Mouse (Mus musculus) left cerebral cortex, postnatal 25 days (tissue): ENCODE measurements around the gene Fam57a. TPM values are rescaled to one million over a fixed set of nuclear protein-coding genes. Genes with fewer than 3 reads are reported as not detected.

ENCODE experiments used
- DNase-seq, 2 experiments: peaks; one replicate each; pipeline ENCODE4 v3.0.0; 2022; ENCODE audit warnings: low spot score in 2 of 2, mixed read lengths in 1 of 2
- intact Hi-C: fragments of 180-260 bp; cut with DNase I; formaldehyde crosslinking; loops from one replicate; pipeline ENCODE4 v1.15.1; 2025
- total RNA-seq, 2 experiments: library from RNA; stranded (reverse); gene quantifications; 2 replicates each; pipeline ENCODE4 v1.2.3; 2021

Gene Fam57a
- 10 to 100 TPM; 15.1 to 16.6 TPM for total RNA-seq

DNA sequence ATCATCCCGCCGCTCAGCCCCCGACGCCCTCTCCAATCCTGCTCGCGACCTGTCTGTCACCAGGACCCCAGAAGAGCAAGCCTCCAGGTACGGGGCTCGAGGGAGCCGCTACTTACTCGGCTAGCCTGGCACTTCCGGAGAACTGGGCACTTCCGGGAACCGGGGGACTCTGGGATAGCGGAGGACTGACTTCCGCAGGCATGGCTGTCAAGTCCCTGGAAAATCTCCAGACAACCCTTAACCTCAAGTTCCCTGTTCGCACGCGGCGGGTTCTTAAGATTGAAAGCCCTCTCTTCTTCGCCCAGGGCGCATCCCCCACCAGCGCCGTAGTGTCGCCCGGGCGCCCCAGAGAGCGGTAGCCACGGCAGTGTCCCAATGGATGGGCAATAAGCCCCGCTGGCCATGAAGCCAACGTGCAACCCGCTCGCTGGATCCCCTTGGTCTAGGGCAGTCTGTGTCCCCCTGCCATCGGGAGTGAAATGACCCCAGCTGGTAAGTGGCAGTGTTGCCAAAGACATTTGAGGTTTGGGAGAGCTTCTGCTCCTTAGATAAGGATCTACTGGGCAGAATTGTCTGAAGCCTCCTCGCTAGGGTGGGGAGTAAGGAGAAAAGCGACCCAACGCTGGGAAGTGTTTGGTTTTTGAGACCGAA lies at the start of gene Fam57a, which contains the start of gene Vps53:
TSS of gene Fam57a (plus strand) at position 177 of the 651 bp plus-strand sequence.
TSS of gene Vps53 (minus strand) at position 153 of the 651 bp plus-strand sequence.
- intact Hi-C loops: loop anchor here (1.0 to 2.0 kb wide), 2 partner anchors 38 to 63 kb away; partner anchors contain the start of genes Dbil5, Gemin4, Glod4 and Mrm3
- peak; percentile 90 to 93 for DNase-seq

DNA sequence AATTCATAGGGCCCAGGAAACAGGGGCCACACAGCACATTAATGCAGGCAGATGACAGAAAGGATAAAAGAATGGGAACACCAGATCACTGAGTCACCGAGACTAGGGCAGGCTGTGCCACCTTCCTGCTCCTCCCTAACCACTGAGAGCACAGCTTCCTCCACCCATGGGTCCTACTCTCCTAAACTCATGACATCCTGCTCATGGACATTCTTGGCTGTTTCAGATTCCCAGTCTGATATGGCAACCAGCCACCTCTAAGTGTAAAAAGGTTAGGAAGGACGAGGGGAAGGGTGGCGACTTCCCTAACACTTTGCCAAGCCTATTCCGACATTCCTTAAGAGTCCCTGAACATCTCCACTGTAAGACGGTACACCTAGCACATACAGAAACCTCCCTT lies 48.6 kb upstream of the Fam57a start:
- intact Hi-C loops: no loop called here
- DNase-seq: no peak

DNA sequence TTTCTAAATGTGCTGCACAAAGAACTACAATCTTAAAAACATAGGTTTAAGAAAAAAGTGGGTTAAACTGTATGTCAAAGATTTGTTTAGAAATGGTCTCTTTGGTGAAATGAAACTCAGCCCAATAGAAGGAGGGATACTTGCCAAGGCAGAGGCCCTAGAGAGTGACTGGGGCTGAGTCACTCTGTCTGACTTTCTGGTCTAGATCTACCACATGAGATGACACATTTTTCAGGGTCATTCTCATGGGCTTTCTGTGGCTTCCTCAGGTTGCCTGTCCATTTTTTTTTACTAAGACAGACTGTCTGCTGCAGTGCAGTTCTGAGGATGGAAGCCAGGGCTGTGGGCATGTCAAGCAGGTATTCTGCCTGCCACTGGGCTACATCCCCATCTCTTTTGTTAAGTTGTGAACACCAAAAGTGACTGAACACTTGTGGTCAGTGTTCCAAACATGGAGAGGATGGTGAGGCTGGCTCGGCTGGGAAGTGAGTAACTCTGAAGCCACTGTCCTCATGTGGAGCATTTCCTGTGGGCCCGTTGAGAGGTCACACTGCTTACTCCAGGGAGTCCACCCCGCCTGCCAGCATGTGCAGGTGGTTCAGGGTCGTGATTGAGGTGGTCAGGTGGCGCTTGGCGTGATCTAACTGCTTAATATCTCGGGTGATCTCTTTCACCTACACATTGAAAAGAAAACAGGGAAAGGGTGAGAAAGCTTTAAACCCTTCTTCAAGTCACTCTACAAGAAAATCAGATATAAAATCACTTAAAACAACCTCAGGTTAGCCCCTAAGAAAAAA lies 43.6 kb upstream of the Fam57a start:
- intact Hi-C loops: no loop called here
- DNase-seq: no peak

DNA sequence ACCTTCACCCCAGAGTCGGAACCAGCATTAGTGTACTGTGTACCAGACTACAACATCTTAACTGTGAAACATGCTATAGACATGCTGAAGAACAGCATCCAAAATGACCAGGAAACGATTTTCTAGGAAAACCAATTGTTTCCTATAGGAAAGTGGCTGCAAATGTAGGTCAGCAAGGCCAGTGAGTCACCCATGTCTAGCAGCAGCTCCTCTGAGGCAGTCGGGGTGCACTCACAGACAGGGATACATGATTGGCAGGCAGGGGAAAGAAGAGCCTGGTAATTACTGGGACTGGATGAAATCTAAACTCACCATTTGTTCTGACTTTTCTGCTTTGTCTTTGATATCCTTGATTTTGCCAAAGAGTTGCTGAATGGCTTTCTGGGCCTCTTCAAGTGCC lies 41.5 kb upstream of the Fam57a start:
- intact Hi-C loops: no loop called here
- DNase-seq: no peak

DNA sequence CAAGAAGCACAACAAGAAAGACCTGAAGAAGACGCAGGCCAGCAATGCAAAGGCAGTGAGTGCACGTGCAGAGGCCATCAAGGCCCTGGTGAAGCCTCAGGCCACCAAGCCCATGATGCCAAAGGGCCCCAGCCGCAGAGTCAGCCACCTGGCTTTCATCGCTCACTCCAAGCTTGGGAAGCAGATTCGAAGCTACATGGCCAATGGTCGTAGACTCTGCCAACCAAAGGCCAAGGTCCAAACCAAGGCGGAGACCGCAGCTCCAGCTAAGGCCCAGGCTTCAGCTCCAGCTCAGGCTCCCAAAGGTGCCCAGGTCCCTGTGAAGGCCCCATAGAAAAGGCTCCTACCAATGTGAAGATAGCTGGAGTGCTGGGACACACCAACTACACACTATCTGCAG lies 35.1 kb upstream of the Fam57a start:
- intact Hi-C loops: no loop called here
- no peak for DNase-seq

DNA sequence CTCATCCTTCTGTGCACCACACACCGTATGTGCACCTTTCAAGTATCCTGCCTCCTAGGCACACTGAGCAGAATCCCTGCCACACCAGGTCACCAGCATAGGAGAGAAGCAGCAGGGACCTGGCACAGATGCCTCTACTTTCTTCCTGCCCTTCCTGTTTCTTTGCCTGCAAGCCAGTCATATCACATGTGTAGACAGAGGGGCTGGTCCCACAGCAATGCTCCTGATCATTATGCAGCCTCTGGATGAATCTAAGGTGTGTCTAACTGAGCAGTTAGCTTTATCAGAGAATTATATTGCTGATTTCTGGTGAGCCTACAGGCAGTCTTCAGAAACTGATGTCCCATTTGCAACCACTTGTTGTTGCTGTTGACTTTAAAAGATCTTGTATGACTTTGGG lies 34.3 kb upstream of the Fam57a start:
- intact Hi-C loops: no loop called here

DNA sequence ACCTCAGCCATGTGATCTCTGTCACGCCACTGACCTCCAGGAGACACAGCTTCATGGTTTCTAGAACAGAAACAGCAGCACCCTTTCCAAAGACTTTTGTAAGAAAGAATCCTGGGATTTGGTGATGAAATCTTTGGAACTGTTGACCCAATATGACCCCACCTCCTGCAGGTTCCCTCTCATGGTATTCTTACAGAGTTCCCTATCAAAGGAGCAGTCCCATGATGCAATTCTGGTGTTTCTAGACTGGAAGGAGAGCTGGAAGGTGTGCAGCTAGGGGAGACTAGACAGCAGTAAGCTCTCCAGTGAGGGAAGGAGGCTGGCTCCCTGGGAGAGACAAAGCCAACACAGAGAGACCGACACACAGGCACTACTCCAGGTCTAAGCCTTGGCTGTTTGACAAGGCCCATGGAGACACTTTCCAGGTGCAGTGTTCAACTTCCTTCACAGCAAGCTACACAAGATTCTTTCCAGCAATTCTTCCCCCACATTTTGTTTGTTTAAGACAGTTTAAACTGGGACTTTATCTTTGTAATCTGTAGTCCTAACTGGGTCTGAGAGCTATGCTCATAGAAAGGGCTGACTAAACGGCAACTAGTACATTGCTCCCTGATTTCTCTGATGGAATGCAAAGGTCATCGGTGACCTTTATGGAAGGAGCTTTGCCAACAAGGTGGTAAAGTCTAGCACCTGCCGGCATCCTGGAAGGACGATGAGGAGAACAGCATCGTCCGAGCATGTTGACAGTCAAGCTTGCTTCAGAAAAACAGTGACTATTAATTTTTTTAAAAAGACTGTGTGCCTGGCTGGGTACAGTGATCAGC lies 33.1 kb upstream of the Fam57a start:
- DNase-seq: no peak
- intact Hi-C loops: no loop called here

More for the DNA sequence above, 34.3 kb upstream of the Fam57a start:
- DNase-seq: no peak

DNA sequence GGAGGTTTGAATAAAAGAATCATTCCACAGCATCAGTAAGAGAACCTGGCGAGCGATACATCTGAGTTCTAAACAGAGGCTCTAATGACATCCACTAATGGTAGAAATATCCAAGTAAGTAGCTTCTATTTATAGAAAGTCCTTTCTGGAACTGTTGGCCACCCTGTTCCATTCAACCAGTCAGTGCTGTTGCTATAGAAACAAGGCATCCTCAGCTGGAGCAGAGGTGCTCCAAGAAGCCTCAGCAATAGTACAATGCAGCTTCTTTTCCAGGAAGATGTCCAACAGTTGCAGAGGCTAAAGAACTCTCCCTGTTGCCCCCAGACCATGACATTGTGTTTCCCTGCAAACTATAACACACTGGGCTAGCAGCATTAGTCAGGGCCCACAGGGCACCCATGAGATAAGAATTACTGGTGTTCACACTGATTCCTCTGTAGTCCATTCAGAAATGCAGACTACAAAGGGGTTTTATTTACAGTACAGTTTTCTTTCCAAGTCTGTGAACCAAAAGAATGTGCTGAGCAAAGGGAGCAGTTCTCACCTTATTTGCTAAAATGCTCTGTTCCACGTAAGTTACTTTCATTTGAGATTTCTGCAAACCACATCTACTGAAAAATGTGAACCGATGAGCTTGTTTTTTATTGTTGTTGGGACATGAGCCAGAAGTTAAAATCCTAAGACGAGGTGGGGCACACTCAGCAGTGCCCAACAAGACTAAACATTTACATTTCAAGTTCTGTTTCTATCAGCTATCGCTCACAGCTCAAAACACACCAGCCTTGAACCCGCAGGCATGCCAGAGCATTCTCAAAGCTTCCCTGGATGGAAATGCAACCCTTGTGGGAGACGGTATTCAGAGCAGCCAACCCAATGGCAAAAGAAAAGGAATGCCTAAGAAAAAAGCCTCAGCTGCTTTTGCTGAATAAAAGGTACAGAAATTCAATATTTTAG lies 31.1 kb upstream of the Fam57a start:
- peak; percentile 23 to 52 for DNase-seq
- intact Hi-C loops: no loop called here

DNA sequence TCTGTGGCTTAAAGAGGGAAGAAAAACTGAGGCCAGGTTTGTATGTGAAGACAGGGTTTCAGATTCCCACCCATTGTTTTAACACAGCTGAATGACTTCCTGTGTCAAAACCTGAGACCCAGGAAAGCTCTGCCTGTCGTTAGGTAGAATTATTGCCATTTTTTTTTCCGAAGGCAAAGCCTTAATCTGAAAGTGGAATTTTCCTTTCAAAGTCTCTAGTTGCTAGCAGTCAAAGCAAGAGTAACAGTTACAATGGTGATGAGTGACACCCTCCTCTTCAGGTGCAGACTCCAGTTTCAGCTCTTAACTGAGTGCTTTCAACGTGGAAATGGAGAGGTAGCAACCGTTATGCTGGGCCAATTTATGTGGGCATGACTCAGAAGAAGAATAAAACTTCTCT lies 28.5 kb upstream of the Fam57a start:
- intact Hi-C loops: no loop called here

DNA sequence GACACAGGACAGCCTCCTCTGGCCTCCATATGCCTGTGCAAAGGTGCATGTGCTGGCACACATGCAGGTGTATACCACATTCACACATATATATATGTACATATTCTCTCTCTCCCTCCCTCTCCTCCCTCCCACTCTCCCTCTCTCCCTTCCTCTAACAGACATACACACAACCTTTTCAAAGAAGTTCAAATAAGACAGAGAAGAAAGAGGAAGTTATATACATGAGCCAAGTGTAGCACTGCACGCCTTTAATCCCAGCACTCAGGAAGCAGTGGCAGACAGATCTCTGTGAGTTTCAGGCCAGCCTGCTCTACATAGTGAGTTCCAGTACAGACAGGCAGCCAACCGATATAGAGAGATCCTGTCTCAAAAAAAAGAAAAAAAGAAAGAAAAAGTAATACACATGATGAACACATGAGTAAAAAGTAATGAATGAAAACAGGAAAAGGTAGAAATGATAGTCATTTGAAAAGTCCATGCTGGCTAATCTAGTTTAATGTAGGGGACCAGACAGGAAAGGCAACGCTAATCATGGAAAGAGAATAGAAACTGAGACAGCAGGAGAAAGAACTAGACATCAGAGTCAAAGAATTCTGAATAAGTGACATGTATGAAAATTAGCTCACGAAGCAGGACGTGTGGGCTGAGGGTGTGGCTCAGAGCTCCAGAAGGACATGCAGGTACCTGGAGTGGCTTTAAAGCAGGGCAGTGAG lies 26.1 kb upstream of the Fam57a start:
- intact Hi-C loops: no loop called here
- no peak for DNase-seq

More for the DNA sequence above, 28.5 kb upstream of the Fam57a start:
- DNase-seq: no peak

DNA sequence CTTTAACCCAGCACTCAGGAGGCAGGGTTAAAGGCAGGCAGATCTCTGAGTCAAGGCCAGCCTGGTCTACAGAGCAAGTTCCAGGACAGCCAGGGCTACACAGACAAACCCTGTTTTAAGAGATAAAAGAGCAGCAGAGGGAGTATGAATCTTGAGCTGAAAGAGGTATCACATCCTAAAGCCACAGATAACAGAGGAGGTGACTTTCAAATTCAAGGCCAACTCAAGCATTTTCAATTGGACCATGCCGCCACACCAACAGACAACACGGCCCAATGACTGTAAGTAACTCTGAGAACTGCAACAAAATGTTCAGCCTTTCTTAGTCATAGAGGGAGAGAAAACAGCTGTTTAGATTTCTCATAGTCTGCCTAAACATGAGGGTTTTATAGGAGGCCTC lies 25.3 kb upstream of the Fam57a start:
- intact Hi-C loops: no loop called here
- DNase-seq: no peak

DNA sequence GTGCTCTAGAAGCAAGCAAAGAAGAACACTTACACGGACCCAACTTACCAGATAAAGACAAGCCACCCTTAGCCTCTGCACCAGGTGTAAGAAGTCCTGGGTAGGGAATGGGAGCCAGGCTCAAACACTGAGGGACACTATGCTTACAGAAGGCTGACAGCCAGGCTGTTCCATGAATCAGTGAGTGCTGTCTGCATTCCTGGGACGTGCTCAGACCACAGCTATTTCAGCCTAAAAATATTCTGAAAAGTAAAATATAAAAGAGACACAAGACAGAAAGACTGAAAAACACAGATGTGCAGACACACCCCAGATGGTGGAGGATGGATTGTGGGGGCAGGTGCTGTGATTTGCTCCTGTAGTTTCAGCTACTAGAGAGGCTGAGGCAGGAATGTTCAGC lies 24.6 kb upstream of the Fam57a start:
- DNase-seq: no peak
- intact Hi-C loops: no loop called here

DNA sequence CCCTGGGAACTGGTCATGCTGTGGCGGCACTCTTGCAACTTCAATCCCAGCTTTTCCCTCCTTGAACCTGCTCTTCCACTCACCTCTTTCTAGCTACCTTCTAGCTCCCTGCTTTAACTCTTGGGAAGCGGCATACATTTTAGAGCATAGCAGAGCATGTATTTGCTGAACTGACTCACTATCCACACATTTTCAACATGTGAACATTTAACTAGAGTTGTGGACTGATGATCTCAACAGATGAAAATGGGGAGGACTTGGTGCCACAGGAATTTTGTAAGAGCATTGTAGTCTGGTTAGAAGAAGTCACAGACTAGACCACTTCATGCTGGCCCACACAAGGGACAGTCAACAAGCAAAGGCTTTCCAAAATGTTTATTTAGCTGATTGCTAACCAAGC lies 21.1 kb upstream of the Fam57a start:
- no peak for DNase-seq
- intact Hi-C loops: no loop called here

DNA sequence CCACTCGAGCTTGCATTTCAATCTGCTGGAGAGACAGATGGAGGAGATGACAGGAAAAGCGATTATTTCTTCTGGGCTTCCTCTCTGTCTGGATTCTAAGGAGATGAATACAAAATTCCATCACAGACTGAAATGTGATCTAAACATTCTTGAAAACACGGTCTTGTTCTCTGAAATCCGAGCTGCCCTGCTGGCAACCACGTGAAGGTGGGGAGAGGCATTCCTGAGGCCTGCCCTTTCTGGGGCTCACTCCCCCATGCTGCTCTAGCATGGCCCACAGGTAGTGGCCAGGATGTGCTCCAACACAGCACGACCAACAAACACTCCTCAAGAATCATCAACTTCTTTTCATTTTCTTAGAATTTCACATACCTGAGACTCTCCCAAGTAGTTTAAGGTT lies 19.2 kb upstream of the Fam57a start:
- no peak for DNase-seq
- intact Hi-C loops: no loop called here

DNA sequence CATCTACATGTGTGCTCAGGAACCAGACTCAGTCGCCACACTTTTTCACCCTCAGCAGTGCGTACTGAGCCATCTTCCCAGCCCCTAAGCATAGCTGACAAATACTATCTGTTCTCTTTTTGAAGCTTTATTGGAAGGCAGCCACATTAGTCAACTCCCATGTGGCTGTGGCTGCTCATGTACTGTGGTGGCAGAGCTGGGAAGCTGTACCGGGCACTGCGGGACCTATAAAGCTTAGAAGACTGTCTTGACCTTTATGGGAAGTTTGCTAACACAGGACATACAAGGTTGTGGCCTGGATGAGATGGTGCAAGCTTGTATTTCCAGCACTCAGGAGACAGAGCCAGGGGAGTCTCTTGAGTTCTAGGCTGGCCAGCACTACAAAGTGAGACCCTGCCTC lies 12.8 kb upstream of the Fam57a start:
- no peak for DNase-seq

DNA sequence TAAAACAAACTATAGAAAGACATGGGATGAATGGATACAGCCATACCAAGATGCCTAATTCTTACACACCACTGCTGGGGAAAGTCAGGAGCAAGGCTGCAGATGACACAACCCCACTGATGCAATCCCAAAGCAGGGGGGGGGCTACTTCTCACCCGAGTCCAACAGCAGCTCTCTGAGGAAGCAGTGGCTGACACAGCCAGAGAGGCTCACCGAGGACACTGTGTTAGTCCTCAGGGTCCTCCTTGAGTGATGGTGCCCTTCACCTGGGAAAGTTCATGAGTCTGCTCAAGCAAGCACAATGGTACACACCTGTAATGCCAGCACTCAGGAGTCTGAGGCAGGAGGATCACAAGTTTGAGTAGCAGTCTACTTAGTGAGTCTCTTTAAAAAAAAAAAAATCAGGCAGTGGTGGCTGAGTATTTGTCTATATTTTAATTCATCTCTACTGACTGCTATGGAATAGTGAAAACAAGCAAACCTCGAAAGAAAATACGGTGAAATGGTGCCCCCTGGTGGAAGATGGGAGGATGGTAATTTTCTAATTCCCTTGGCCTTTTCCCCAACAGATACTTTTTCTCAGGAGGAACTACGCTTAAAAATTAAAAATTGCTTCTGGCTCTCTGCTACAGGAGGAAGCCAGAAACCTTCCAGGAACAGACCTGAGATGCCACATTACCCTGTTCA lies 12.2 kb upstream of the Fam57a start:
- DNase-seq: peak; percentile 73 to 81
- intact Hi-C loops: no loop called here

More for the DNA sequence above, 12.8 kb upstream of the Fam57a start:
- intact Hi-C loops: loop anchor here (1.0 kb wide), 1 partner anchor 384 kb away; no protein-coding TSS in a partner anchor

DNA sequence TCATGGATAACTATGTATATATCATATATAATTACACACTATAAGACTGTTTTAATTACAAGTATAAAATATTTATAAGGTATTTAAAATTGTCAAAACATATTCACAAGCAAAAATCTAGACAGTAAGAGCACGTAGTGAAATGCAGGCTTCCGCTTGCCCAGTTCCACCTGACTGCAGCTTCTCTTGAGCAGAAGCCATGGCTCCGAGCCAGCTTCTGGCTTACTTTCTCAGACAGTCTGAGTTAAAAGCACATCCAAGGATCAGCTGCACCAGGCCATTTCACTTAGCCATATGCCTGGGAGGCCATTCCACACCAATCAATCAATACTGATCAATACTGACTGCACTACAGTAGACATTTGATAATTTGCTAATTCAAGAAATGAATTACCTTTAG lies 10.5 kb upstream of the Fam57a start:
- no peak for DNase-seq
- intact Hi-C loops: loop anchor here (2.0 kb wide), 1 partner anchor 82 kb away; no protein-coding TSS in a partner anchor

DNA sequence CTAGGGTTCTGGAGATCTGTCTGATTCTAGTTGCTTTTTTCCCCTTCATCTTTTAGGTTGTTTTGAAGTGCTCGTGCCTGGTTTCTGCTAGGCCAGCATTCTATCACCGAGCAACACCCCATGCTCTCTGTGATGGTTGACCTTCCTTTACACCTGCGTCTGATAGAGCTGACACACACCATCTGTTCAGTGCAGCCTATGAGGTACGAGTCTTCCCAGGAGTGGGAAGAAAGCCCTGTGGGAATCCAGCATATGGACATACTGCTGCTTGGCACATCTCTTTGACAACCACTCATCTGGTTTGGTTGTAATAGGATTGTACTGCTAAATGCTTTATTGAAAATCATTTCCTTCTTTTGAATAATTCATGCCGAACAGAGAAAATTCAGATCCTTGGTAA lies 9.3 kb upstream of the Fam57a start:
- peak in 1 of 2 experiments; percentile 42 for DNase-seq
- intact Hi-C loops: no loop called here
